Mouse (Mus musculus): ENCODE measurements around the gene Gm28778. TPM values are rescaled to one million over a fixed set of nuclear protein-coding genes. Genes with fewer than 3 reads are reported as not detected.
A peak's percentile ranks its signal among the peaks of the same experiment; 100 is the strongest.

The Gm28778 gene
- total and polyA plus RNA-seq, 2 experiments = 21.7 TPM; not detected in 1

DNA sequence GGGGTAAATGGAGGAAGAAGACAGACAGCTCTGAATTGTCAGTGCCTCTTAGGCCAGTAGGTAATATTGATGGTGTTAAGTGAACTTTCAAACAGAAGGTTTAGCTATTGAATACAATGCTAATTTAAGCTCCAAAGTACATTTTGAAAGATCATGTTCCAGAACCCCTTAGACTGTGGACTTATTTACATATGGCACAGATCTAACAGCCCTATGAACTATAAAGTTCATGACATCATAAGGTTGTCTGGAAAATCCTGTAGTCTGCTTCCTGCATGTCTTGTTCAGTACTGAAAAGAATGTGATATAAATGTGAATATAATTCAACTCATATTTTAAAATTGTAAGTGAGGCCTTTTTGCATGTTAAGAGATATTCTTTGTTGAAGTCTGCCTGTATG lies 62.1 kb downstream of the Gm28778 start:
- Histone ChIP-seq H3K36me3 (ENCODE audit: control insufficient read depth, insufficient read depth, low read length) (no peaks in the 10 kb centered on the region), H3K9ac (ENCODE audit: low read depth, low read length) (no peak overlapping the region), H3K4me1 (ENCODE audit: control insufficient read depth, insufficient read depth, low read length) (no peaks in the 10 kb centered on the region), H3K4me3 (ENCODE audit: insufficient read depth, low read depth, low read length) (no peak overlapping the region), H3K79me2 (ENCODE audit: control insufficient read depth, insufficient read depth, low read length) (no peaks in the 10 kb centered on the region), H3K27ac (replicated peaks; ENCODE audit: insufficient read depth, low read depth, low read length) (no peak overlapping the region), H3K27me3 (ENCODE audit: control insufficient read depth, insufficient read depth, low read length) (no peaks in the 10 kb centered on the region)
- peak; percentile 1 for DNase-seq (ENCODE audit: extremely low read depth, low read depth, low spot score)
- TF ChIP-seq POLR2A (IDR thresholded peaks at IDR 0.05; ENCODE audit: extremely low read depth, insufficient read depth, low read length) = no peak
- TF ChIP-seq CTCF (IDR thresholded peaks at IDR 0.05; ENCODE audit: low read depth, low read length) = no peak

Other genes with a start within 250 kb of the Gm28778 start
- not detected in 2 replicates for gene Mstn, start 235.5 kb upstream of the Gm28778 start, total RNA-seq (2014; rRNA removed)
- gene Mstn, start 235.5 kb upstream of the Gm28778 start, polyA plus RNA-seq (2012; rRNA removed) = not detected in 2 replicates
- not detected in 2 replicates for gene 1700019A02Rik, start 109.5 kb upstream of the Gm28778 start, total RNA-seq (2014; rRNA removed)
- not detected in 2 replicates for gene 1700019A02Rik, start 109.5 kb upstream of the Gm28778 start, polyA plus RNA-seq (2012; rRNA removed)
- 5.6 and 7.9 TPM in 2 replicates for gene Pms1, start 93 bp upstream of the Gm28778 start, total RNA-seq (2014; rRNA removed)
- gene Pms1, start 93 bp upstream of the Gm28778 start, polyA plus RNA-seq (2012; rRNA removed) = 0.85 and 2.5 TPM in 2 replicates
- gene Ormdl1, start within 50 bp of the Gm28778 start, total RNA-seq (2014; rRNA removed) = 38.5 and 45.7 TPM in 2 replicates
- gene Ormdl1, start within 50 bp of the Gm28778 start, polyA plus RNA-seq (2012; rRNA removed) = 9.4 and 14.1 TPM in 2 replicates
- 18.9 and 25.4 TPM in 2 replicates for gene Osgepl1, start 16.5 kb downstream of the Gm28778 start, total RNA-seq (2014; rRNA removed)
- gene Osgepl1, start 16.5 kb downstream of the Gm28778 start, polyA plus RNA-seq (2012; rRNA removed) = 6.0 TPM in 2 replicates
- not detected in 2 replicates for gene Asdurf, start 55.5 kb downstream of the Gm28778 start, total RNA-seq (2014; rRNA removed)
- gene Asdurf, start 55.5 kb downstream of the Gm28778 start, polyA plus RNA-seq (2012; rRNA removed) = not detected in 2 replicates
- gene Gm28551, start 55.6 kb downstream of the Gm28778 start, total RNA-seq (2014; rRNA removed) = 0.20 TPM in 1 of 2 replicates, not detected in the other
- not detected in 2 replicates for gene Gm28551, start 55.6 kb downstream of the Gm28778 start, polyA plus RNA-seq (2012; rRNA removed)
- gene Asnsd1, start 55.6 kb downstream of the Gm28778 start, total RNA-seq (2014; rRNA removed) = 29.3 and 34.2 TPM in 2 replicates
- 4.5 and 4.7 TPM in 2 replicates for gene Asnsd1, start 55.6 kb downstream of the Gm28778 start, polyA plus RNA-seq (2012; rRNA removed)